Mouse (Mus musculus) forebrain, embryonic 12.5 days (tissue): ENCODE measurements around the gene Pak7. TPM values are rescaled to one million over a fixed set of nuclear protein-coding genes. Genes with fewer than 3 reads are reported as not detected.
A peak's percentile ranks its signal among the peaks of the same experiment; 100 is the strongest.

ENCODE experiments used
- ATAC-seq: fragments of 200-750 bp; cut with Nextera tagmentation; 2 replicates; pipeline ENCODE4 v1.8.0; 2017; ENCODE audit warnings: moderate TSS enrichment; ENCODE audit not compliant: low FRiP score
- H3K27ac ChIP-seq: fragments of 300-500 bp; sonication (generic); 2 replicates; pipeline ENCODE4 v1.5.1; 2016; ENCODE audit warnings: mild to moderate bottlenecking
- H3K27me3 ChIP-seq: fragments of 300-500 bp; sonication (generic); 2 replicates; pipeline ENCODE4 v1.6.1; 2016; ENCODE audit warnings: mild to moderate bottlenecking
- H3K36me3 ChIP-seq: fragments of 300-500 bp; sonication (generic); replicated peaks from 2 replicates; pipeline ENCODE4 v1.6.1; 2016; ENCODE audit warnings: mild to moderate bottlenecking
- H3K4me1 ChIP-seq: fragments of 300-500 bp; sonication (generic); 2 replicates; pipeline ENCODE4 v1.6.1; 2016
- H3K4me2 ChIP-seq: fragments of 300-500 bp; sonication (generic); 2 replicates; pipeline ENCODE4 v1.6.1; 2016; ENCODE audit warnings: mild to moderate bottlenecking, moderate library complexity
- H3K4me3 ChIP-seq: fragments of 300-500 bp; sonication (generic); replicated peaks from 2 replicates; pipeline ENCODE4 v1.5.1; 2016; ENCODE audit warnings: mild to moderate bottlenecking
- H3K9ac ChIP-seq: fragments of 300-500 bp; sonication (generic); 2 replicates; pipeline ENCODE4 v1.6.1; 2016; ENCODE audit warnings: mild to moderate bottlenecking
- H3K9me3 ChIP-seq: fragments of 300-500 bp; sonication (generic); 2 replicates; pipeline ENCODE4 v1.6.1; 2016
- WGBS: fragments of 180-500 bp; shearing (Covaris S2); methylation state at CpG from one replicate; pipeline ENCODE4 v1.1.7; 2016; 5-methylcytosine and 5-hydroxymethylcytosine counted together
- polyA plus RNA-seq: library from polyadenylated mRNA; unstranded; fragments of >200 nt; fragmentation: Nextera tagmentation; extraction: Ambion mirVana; gene quantifications from 2 replicates; pipeline ENCODE4 v1.2.1, GENCODE M21; 2016

Gene Pak7
- polyA plus RNA-seq, 1 experiment from 2014 or later: 15.8 TPM

DNA sequence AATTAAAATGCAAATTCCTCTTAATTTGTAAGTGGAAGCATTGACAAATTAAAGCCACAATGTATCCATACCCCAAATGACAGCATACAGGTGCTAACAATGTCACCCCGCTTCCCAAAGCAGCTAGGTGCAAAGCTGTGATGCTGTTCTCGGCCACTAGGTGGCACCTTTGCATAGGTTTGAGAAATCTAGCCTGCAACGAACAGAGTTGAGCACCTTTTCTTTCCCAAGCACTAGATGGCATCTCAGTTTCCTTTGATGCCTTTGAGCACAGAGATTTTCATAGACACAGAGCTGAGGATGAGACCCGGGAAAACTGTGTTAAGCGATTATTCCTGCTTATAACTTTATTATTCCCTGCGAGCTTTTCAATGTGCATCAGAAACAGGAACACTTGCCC, 238.8 kb downstream of the Pak7 start:
- Histone ChIP-seq H3K36me3 (no peaks in the 10 kb centered on the region), H3K9me3 (no peaks in the 10 kb centered on the region), H3K4me1 (peaks cover 3% of the 10 kb centered on the region; the same call in 1 of the 2 replicates), H3K9ac (no peak overlapping the region), H3K4me3 (no peak overlapping the region), H3K4me2 (peak overlapping the region; percentile 26; the same call in 1 of the 2 replicates), H3K27me3 (no peaks in the 10 kb centered on the region), H3K27ac (no peak overlapping the region)
- peak; percentile 87 for ATAC-seq
- WGBS: 6% methylated on average over 6 of the region's 6 CpGs

DNA sequence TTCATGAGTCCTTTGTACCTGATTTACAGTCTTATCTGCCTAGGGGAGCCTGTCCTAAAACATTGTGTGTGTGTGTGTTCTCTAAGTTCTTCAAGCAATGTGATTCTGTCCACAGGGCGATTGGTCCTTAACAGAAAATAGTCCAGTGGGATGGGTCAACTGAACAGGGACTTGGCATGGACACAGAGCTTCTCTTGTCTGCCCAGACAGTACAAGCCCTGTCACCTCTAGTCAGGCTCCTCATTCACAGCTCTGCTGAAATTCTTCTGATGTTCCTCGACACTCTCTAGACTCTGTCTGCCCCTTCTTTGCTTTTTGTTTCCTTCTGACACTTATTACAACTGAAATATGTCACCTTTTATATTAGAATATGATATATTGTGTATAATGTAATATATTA, 247.0 kb downstream of the Pak7 start:
- H3K9ac ChIP-seq: no peak overlapping the region
- H3K4me3 ChIP-seq: no peak overlapping the region
- no peak overlapping the region for H3K4me2 ChIP-seq
- no peaks in the 10 kb centered on the region for H3K27me3 ChIP-seq
- no peaks in the 10 kb centered on the region for H3K4me1 ChIP-seq
- H3K36me3 ChIP-seq: no peaks in the 10 kb centered on the region
- no peaks in the 10 kb centered on the region for H3K9me3 ChIP-seq
- WGBS: 68% methylated on average over 2 of the region's 2 CpGs
- H3K27ac ChIP-seq: no peak overlapping the region
- no peak for ATAC-seq

DNA sequence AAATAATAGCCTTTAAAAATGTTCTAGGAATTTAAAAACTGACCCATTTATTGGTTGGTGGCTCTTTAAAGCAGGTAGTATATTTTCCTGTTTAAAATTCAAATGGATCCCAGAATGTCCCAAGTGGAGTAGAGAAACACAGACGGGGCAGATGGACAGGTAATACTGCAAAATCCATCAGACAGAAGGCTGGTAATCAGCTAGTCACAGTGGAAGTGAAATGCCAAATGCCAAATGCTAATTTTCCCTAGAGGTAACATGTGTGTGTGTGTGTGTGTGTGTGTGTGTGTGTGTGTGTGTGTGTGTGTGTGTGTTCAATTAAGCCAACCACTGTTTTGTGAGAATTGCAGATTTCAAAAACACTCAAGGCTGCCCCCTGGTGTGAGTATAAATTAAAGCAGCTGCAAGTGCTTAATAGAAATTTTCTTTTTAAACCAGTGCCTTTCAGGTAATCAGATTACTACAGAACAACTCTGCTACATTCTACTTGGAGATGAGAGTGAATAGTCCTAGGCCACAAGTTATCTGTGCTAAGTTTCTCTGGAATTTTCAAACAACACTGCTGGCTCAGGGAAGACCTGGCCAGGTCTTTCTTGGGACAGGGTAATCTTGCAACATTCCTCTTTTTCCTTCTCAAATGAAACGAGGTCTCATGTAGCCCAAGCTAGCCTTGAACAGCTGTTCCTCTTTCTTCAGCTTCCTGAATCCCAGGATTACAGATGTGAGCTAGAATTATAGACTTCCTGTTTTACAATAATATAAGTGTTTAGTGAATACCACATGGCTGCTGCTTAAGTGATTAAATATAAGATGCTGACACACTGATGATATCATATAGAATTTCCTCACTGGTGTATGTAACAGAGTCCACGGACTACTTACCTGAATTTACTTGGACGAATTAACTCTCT, 248.4 kb downstream of the Pak7 start:
- H3K36me3 ChIP-seq: no peaks in the 10 kb centered on the region
- H3K4me1 ChIP-seq: no peaks in the 10 kb centered on the region
- ATAC-seq: peak; percentile 36; the same call in 1 of the 2 replicates
- H3K9ac ChIP-seq: no peak overlapping the region
- no peak overlapping the region for H3K4me3 ChIP-seq
- H3K27ac ChIP-seq: no peak overlapping the region
- H3K27me3 ChIP-seq: no peaks in the 10 kb centered on the region
- no peaks in the 10 kb centered on the region for H3K9me3 ChIP-seq
- 69% methylated on average over 4 of the region's 4 CpGs for WGBS
- no peak overlapping the region for H3K4me2 ChIP-seq

DNA sequence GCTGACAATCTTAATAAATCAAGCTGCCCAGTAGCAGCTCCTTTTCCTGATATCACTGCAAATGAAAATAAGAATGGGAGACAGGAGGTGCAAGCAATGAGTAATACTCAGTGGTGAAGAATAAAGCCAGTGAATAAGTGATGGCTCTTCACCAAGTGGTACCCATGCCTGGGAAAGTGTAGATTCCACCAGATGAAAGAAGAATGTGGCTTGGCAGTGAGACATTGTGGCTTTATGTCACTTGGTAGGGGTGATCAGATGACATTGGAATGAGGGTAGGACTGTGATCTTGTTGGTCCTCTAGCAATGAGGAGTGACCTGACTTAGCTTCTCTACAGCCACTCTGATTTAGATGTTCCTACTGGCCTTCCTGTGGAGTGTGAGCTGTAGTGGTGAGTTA, 249.3 kb downstream of the Pak7 start:
- no peak overlapping the region for H3K4me3 ChIP-seq
- no peak for ATAC-seq
- H3K27me3 ChIP-seq: no peaks in the 10 kb centered on the region
- H3K9ac ChIP-seq: no peak overlapping the region
- no peak overlapping the region for H3K4me2 ChIP-seq
- no peaks in the 10 kb centered on the region for H3K4me1 ChIP-seq
- H3K9me3 ChIP-seq: no peaks in the 10 kb centered on the region
- H3K36me3 ChIP-seq: no peaks in the 10 kb centered on the region
- H3K27ac ChIP-seq: no peak overlapping the region

DNA sequence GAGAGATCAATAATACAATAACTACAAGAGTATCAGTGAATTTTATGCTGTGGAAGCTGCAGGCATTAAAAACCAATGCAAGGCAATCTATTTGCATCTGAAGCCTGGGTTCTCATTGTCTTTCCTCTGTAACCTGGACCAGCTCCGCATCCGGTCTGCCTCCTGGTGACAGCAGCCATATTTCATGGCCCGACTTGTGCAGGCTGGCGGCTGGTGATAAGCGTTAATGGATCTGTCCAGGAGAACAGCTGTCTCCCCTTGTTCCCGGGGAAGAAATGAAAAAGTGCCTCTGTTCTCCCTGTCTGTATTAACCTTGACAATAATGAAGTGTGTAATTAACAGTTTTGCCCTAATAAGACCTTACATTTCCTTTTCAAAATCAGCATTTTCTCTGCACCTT, 265.9 kb downstream of the Pak7 start:
- peak overlapping the region; percentile 59; the same call in 1 of the 2 replicates for H3K27ac ChIP-seq
- H3K9ac ChIP-seq: no peak overlapping the region
- H3K4me1 ChIP-seq: no peaks in the 10 kb centered on the region
- no peaks in the 10 kb centered on the region for H3K27me3 ChIP-seq
- H3K9me3 ChIP-seq: no peaks in the 10 kb centered on the region
- H3K4me3 ChIP-seq: no peak overlapping the region
- ATAC-seq: peak; percentile 73
- no peaks in the 10 kb centered on the region for H3K36me3 ChIP-seq
- 58% methylated on average over 6 of the region's 6 CpGs for WGBS
- no peak overlapping the region for H3K4me2 ChIP-seq

DNA sequence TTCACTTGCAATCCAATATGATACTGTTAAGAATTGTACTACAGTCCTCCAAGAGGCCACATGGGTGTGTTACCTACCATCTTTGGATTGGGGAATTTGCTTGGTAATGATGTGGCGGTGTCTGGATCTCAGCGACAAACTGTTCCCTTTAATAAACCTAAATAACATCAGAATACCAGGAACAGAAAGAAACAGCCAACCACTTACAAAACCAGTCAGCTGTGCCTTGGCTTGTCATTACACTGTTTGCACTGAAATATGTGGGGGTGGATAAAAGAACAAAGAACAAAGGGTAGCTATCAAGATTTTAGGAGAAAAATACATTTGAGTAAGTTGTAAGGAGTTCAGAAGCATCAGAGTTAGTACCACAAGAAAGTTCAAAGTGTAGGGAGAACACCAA, 269.8 kb downstream of the Pak7 start:
- Histone ChIP-seq H3K36me3 (no peaks in the 10 kb centered on the region), H3K4me2 (no peak overlapping the region), H3K4me1 (peaks cover 5% of the 10 kb centered on the region; the same call in 1 of the 2 replicates), H3K9me3 (no peaks in the 10 kb centered on the region), H3K9ac (no peak overlapping the region), H3K27me3 (no peaks in the 10 kb centered on the region), H3K4me3 (no peak overlapping the region), H3K27ac (no peak overlapping the region)
- whole genome bisulfite sequencing: 100% methylated on average over 2 of the region's 2 CpGs
- no peak for ATAC-seq

DNA sequence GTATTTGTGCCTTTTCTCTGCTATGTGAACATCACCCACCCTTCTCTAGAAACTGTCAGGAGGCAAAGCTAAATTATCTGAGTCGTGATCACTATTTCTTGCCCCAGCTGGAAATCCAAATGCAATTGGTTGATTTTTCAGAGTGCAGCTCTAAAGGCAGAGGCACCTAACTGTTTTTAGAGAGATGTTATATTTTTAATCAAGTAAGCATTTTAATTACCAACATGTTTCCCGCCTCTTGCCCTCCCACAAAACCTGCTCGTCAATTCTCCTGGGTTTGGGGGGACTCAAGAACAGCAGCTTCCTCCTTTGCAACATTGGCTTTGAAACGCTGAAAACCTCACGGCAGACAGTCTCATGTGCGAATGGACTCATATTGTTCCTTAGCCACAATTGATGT, 274.4 kb downstream of the Pak7 start:
- H3K4me2 ChIP-seq: no peak overlapping the region
- no peak for ATAC-seq
- whole genome bisulfite sequencing: 71% methylated on average over 6 of the region's 6 CpGs
- H3K9ac ChIP-seq: no peak overlapping the region
- H3K4me1 ChIP-seq: peaks cover 15% of the 10 kb centered on the region
- no peak overlapping the region for H3K4me3 ChIP-seq
- no peak overlapping the region for H3K27ac ChIP-seq
- H3K36me3 ChIP-seq: no peaks in the 10 kb centered on the region
- H3K9me3 ChIP-seq: no peaks in the 10 kb centered on the region
- H3K27me3 ChIP-seq: no peaks in the 10 kb centered on the region

DNA sequence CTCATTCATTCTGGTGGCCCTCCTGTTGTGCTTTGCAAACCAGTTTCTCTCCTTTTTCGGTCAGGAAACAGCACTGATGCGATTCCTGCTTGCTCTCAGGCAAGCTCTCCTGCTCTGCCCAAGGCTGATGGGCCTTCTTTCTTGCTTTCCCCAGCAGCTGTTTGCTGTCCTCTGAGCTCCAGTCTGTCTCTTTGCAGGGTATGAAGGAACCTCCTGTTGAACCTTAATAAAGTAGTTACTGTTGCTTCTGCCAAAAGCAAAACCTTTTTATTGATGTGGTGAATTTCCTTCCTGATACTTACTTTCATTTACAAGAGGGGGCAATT, 278.8 kb downstream of the Pak7 start:
- 0% methylated on average over 2 of the region's 2 CpGs for WGBS
- Histone ChIP-seq H3K36me3 (no peaks in the 10 kb centered on the region), H3K4me3 (no peak overlapping the region), H3K9ac (no peak overlapping the region), H3K27ac (peak overlapping the region; percentile 88), H3K27me3 (no peaks in the 10 kb centered on the region), H3K4me2 (no peak overlapping the region), H3K9me3 (no peaks in the 10 kb centered on the region), H3K4me1 (peaks cover 27% of the 10 kb centered on the region)
- no peak for ATAC-seq

DNA sequence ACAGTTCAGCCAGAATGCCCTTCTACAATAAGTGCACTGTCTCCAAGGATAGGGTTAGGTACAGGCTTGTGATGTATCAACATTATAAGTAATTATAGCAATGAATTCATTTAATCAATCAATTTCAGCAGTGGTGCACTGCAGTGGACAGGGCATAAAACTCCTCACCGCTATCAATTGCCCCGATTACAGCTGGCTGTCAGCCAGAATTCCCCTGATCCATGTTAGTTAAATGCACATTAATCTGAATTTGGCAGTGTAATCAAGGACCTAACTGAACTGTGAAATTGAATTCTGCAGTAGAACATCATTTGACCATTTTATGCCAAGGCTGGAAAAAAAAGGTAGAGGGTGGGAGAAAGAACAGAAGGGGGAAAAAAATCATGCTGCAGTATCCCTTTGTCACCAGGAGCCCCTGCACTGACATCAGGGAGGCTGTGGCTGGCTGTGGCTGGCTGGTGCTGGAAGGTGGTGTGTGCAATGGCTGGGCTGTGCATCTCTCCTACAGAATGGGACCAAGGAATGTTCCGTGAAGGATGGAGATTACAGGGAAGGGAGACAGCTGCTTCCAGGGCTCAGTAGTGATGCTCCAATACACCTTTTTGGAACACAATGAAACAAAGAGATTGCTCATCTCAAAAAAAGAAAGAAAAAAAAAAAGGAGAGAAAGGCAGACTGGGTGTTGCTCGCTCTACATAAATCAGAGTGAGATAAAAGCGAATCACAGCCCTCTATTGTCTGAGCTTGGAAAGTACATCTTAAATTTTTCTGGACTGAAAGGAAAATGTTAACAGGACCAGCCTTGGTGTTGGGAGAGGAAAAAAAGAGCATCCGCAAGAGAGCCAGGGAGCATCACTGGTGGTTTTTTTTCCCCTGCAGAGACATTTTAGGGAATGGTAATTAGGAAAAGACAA, 279.4 kb downstream of the Pak7 start:
- Histone ChIP-seq H3K4me1 (peaks cover 25% of the 10 kb centered on the region), H3K4me2 (peak overlapping the region; percentile 30)
- WGBS: 11% methylated on average over 6 of the region's 6 CpGs

DNA sequence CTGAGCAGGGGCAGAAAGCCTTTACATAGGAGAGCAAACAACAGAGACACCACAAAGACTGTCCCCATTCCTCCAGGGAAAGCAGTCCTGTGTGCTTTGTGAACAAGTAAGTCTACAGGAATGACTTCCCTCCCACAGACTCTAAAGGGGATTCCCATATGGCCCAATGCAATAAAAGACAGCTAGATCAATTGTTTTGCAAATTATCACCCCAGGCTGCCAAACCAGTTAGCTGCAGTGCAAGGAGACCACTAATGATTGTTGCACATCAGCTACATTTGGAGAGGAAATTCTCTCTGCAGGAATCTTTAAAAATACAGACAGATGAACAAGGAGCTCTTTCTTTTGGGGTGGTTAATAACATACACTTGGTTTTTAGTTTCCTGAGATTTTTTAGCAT, 280.2 kb downstream of the Pak7 start:
- Histone ChIP-seq H3K27ac (peak overlapping the region; percentile 88), H3K36me3 (no peaks in the 10 kb centered on the region), H3K27me3 (no peaks in the 10 kb centered on the region), H3K4me3 (no peak overlapping the region), H3K4me2 (0 out of 2 replicates have a peak overlapping the region, but pooled peaks have one; percentile 10), H3K4me1 (peaks cover 22% of the 10 kb centered on the region), H3K9ac (no peak overlapping the region), H3K9me3 (no peaks in the 10 kb centered on the region)
- peak; percentile 59 for ATAC-seq

More for the DNA sequence above, 279.4 kb downstream of the Pak7 start:
- H3K27me3 ChIP-seq: no peaks in the 10 kb centered on the region
- peak; percentile 92 for ATAC-seq
- no peak overlapping the region; the same call in 1 of the 2 replicates for H3K9ac ChIP-seq
- H3K27ac ChIP-seq: peak overlapping the region; percentile 88
- H3K4me3 ChIP-seq: no peak overlapping the region
- no peaks in the 10 kb centered on the region for H3K36me3 ChIP-seq
- no peaks in the 10 kb centered on the region for H3K9me3 ChIP-seq

DNA sequence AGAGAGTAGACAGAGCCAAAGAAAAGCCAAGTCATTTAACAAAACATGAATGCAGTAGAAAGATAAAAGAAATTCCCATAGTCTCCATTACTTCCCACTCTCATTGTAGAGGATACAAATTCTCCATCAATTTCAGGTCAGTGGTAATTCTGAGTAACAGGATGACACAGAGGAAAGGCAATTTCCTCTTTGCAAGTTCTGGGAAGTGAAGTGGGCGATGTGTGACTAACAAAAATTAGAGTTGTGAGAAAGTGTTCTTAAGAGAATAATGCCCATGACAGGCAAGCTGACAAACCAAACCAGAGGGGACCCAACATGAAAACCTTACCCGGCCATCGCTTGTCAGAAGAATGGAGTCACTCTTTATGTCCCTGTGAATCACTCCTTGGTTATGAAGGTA, 290.6 kb downstream of the Pak7 start:
- H3K27ac ChIP-seq: no peak overlapping the region
- H3K4me1 ChIP-seq: no peaks in the 10 kb centered on the region
- H3K9ac ChIP-seq: no peak overlapping the region
- H3K9me3 ChIP-seq: no peaks in the 10 kb centered on the region
- ATAC-seq: no peak
- H3K4me2 ChIP-seq: no peak overlapping the region
- WGBS: 95% methylated on average over 3 of the region's 3 CpGs
- no peaks in the 10 kb centered on the region for H3K27me3 ChIP-seq
- H3K36me3 ChIP-seq: no peaks in the 10 kb centered on the region
- no peak overlapping the region for H3K4me3 ChIP-seq

DNA sequence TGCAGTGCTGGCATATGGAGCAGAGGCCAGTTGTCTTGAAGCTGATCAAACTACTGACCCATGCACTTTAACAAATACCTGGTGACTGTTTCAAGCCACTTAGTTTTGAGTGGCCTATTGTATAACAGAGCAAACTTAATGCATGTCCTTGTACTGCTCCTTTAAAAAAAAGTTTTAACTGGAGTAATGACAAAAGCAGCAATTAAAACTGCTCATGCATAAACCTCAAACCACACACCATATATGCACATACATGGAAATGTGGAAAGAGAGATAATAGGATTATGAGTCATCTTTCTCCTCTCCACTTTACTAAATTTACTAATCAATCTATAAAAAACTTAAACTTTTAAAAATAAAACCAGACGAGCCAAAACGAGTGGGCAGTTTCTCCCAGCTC, 291.8 kb downstream of the Pak7 start:
- H3K4me1 ChIP-seq: no peaks in the 10 kb centered on the region
- no peaks in the 10 kb centered on the region for H3K36me3 ChIP-seq
- H3K27ac ChIP-seq: no peak overlapping the region
- H3K4me2 ChIP-seq: no peak overlapping the region
- no peaks in the 10 kb centered on the region for H3K9me3 ChIP-seq
- no peak overlapping the region for H3K9ac ChIP-seq
- H3K4me3 ChIP-seq: no peak overlapping the region
- H3K27me3 ChIP-seq: no peaks in the 10 kb centered on the region
- no peak for ATAC-seq
- WGBS: 76% methylated on average over 2 of the region's 2 CpGs
